Mouse (Mus musculus): ENCODE results near the gene Gm4869.

- TF ChIP-seq CTCF (IDR thresholded peaks at IDR 0.05; ENCODE audit: low read depth), result no peak
- TF ChIP-seq EP300 (IDR thresholded peaks at IDR 0.05; ENCODE audit: low read depth), result no peak
These were observed 72.4 kb downstream of the Gm4869 start for GRCm38 (mm10) chr5:140517921-140518230.
